Mouse (Mus musculus) lung, embryonic 14.5 days (tissue): ENCODE data around the gene Kcnh1. TPM values are rescaled to one million over a fixed set of nuclear protein-coding genes. Genes with fewer than 3 reads are reported as not detected.
A peak's percentile ranks its signal among the peaks of the same experiment; 100 is the strongest.

Experiments used
- ATAC-seq: fragments of 200-750 bp; cut with Nextera tagmentation; 2 replicates; pipeline ENCODE4 v1.8.0; 2017; ENCODE audit warnings: mild to moderate bottlenecking, moderate TSS enrichment, moderate library complexity; ENCODE audit not compliant: insufficient read depth
- DNase-seq: peaks from one replicate; pipeline ENCODE4 v3.0.0-alpha.2; 2015
- H3K27ac ChIP-seq: fragments of 300-500 bp; sonication (generic); 2 replicates; pipeline ENCODE4 v1.5.1; 2014; ENCODE audit warnings: low read depth, mild to moderate bottlenecking, moderate library complexity
- H3K27me3 ChIP-seq: fragments of 300-500 bp; sonication (generic); 2 replicates; pipeline ENCODE4 v1.6.1; 2014; ENCODE audit warnings: low read length, control low read depth; ENCODE audit not compliant: insufficient read depth
- H3K36me3 ChIP-seq: fragments of 300-500 bp; sonication (generic); 2 replicates; pipeline ENCODE4 v1.6.1; 2014; ENCODE audit warnings: control low read depth; ENCODE audit not compliant: insufficient read depth
- H3K4me1 ChIP-seq: fragments of 300-500 bp; sonication (generic); 2 replicates; pipeline ENCODE4 v1.6.1; 2014; ENCODE audit warnings: antibody characterized with exemption, control low read depth; ENCODE audit not compliant: insufficient read depth
- H3K4me2 ChIP-seq: fragments of 300-500 bp; sonication (generic); 2 replicates; pipeline ENCODE4 v1.6.1; 2014; ENCODE audit warnings: mild to moderate bottlenecking
- H3K4me3 ChIP-seq: fragments of 300-500 bp; sonication (generic); 2 replicates; pipeline ENCODE4 v1.5.1; 2014; ENCODE audit warnings: low read depth, low read length
- H3K9ac ChIP-seq: fragments of 300-500 bp; sonication (generic); 2 replicates; pipeline ENCODE4 v1.6.1; 2014
- H3K9me3 ChIP-seq: fragments of 300-500 bp; sonication (generic); 2 replicates; pipeline ENCODE4 v1.6.1; 2016; ENCODE audit warnings: low read depth, low read length, control low read depth
- CTCF ChIP-seq: IDR thresholded peaks from 2 replicates; pipeline ENCODE4 v1.5.1; 2016; ENCODE audit warnings: antibody characterized with exemption, low read depth
- WGBS: fragments of 180-500 bp; shearing (Covaris S2); extraction: QIAGEN DNeasy Blood & Tissue Kit; methylation state at CpG from one replicate; pipeline ENCODE4 v1.1.7; 2014; 5-methylcytosine and 5-hydroxymethylcytosine counted together
- polyA plus RNA-seq: library from polyadenylated mRNA; unstranded; fragments of >200 nt; fragmentation: Nextera tagmentation; extraction: Ambion mirVana; gene quantifications from 2 replicates; pipeline ENCODE4 v1.2.1, GENCODE M21; 2014

Gene Kcnh1
- polyA plus RNA-seq, 1 experiment from 2014 or later: 2.0 TPM

GRCm38 (mm10) chr1:192378546-192379075 lies 188.0 kb downstream of the Kcnh1 start:
- Histone ChIP-seq H3K4me1 (no peaks in the 10 kb centered on the region), H3K9ac (no peak overlapping the region), H3K27ac (no peak overlapping the region), H3K36me3 (no peaks in the 10 kb centered on the region), H3K4me3 (no peak overlapping the region), H3K9me3 (no peaks in the 10 kb centered on the region), H3K27me3 (no peaks in the 10 kb centered on the region), H3K4me2 (no peak overlapping the region)
- no peak for DNase-seq
- 87% methylated on average over 4 of the region's 4 CpGs for WGBS
- no peak for ATAC-seq
- TF ChIP-seq CTCF: no peak

- no peaks in the 10 kb centered on the region for H3K27me3 ChIP-seq
- H3K4me3 ChIP-seq: no peak overlapping the region
- H3K36me3 ChIP-seq: no peaks in the 10 kb centered on the region
- H3K9ac ChIP-seq: no peak overlapping the region
- H3K9me3 ChIP-seq: no peaks in the 10 kb centered on the region
- no peak for TF ChIP-seq CTCF
- no peak overlapping the region for H3K27ac ChIP-seq
- DNase-seq (no peak), ATAC-seq (no peak)
- WGBS: 55% methylated on average over 5 of the region's 5 CpGs
- H3K4me1 ChIP-seq: no peaks in the 10 kb centered on the region
- no peak overlapping the region for H3K4me2 ChIP-seq
Measured at GRCm38 (mm10) chr1:192380596-192381041, 190.0 kb downstream of the Kcnh1 start.

GRCm38 (mm10) chr1:192387624-192388023 lies 197.1 kb downstream of the Kcnh1 start:
- H3K4me3 ChIP-seq: no peak overlapping the region
- no peak overlapping the region for H3K4me2 ChIP-seq
- DNase-seq (no peak), ATAC-seq (no peak)
- TF ChIP-seq CTCF: no peak
- H3K36me3 ChIP-seq: no peaks in the 10 kb centered on the region
- H3K4me1 ChIP-seq: no peaks in the 10 kb centered on the region
- no peaks in the 10 kb centered on the region for H3K27me3 ChIP-seq
- H3K27ac ChIP-seq: no peak overlapping the region
- H3K9ac ChIP-seq: no peak overlapping the region
- H3K9me3 ChIP-seq: no peaks in the 10 kb centered on the region

- H3K27ac ChIP-seq: no peak overlapping the region
- no peak overlapping the region for H3K4me2 ChIP-seq
- H3K4me3 ChIP-seq: no peak overlapping the region
- no peaks in the 10 kb centered on the region for H3K4me1 ChIP-seq
- no peaks in the 10 kb centered on the region for H3K9me3 ChIP-seq
- ATAC-seq (no peak), DNase-seq (no peak)
- no peaks in the 10 kb centered on the region for H3K27me3 ChIP-seq
- H3K9ac ChIP-seq: no peak overlapping the region
- WGBS: 62% methylated on average over 7 of the region's 7 CpGs
- H3K36me3 ChIP-seq: no peaks in the 10 kb centered on the region
- TF ChIP-seq CTCF: no peak
Measured at GRCm38 (mm10) chr1:192391041-192391440, 200.5 kb downstream of the Kcnh1 start.

- H3K4me3 ChIP-seq: no peak overlapping the region
- 49% methylated on average over 2 of the region's 2 CpGs for WGBS
Measured at GRCm38 (mm10) chr1:192392232-192392631, 201.7 kb downstream of the Kcnh1 start.

GRCm38 (mm10) chr1:192399667-192400490 lies 209.3 kb downstream of the Kcnh1 start:
- H3K36me3 ChIP-seq: no peaks in the 10 kb centered on the region
- H3K9ac ChIP-seq: no peak overlapping the region
- no peak overlapping the region for H3K4me2 ChIP-seq
- no peak overlapping the region for H3K4me3 ChIP-seq
- H3K9me3 ChIP-seq: no peaks in the 10 kb centered on the region
- 77% methylated on average over 14 of the region's 14 CpGs for WGBS
- no peaks in the 10 kb centered on the region for H3K4me1 ChIP-seq
- no peak overlapping the region for H3K27ac ChIP-seq
- no peak for TF ChIP-seq CTCF
- no peaks in the 10 kb centered on the region for H3K27me3 ChIP-seq
- DNase-seq (no peak), ATAC-seq (no peak)

More at GRCm38 (mm10) chr1:192392232-192392631, 201.7 kb downstream of the Kcnh1 start:
- H3K9ac ChIP-seq: no peak overlapping the region
- DNase-seq: no peak
- H3K36me3 ChIP-seq: no peaks in the 10 kb centered on the region
- H3K27me3 ChIP-seq: no peaks in the 10 kb centered on the region
- no peak for TF ChIP-seq CTCF
- H3K4me1 ChIP-seq: no peaks in the 10 kb centered on the region
- no peak for ATAC-seq
- no peaks in the 10 kb centered on the region for H3K9me3 ChIP-seq
- no peak overlapping the region for H3K27ac ChIP-seq
- no peak overlapping the region for H3K4me2 ChIP-seq

GRCm38 (mm10) chr1:192400991-192401390 lies 210.4 kb downstream of the Kcnh1 start:
- no peak overlapping the region for H3K27ac ChIP-seq
- no peaks in the 10 kb centered on the region for H3K4me1 ChIP-seq
- H3K36me3 ChIP-seq: no peaks in the 10 kb centered on the region
- no peaks in the 10 kb centered on the region for H3K27me3 ChIP-seq
- H3K9me3 ChIP-seq: no peaks in the 10 kb centered on the region
- DNase-seq: peak; percentile 51
- peak; percentile 54 for ATAC-seq
- TF ChIP-seq CTCF: no peak
- WGBS: 45% methylated on average over 4 of the region's 4 CpGs
- no peak overlapping the region for H3K9ac ChIP-seq
- no peak overlapping the region for H3K4me3 ChIP-seq
- H3K4me2 ChIP-seq: no peak overlapping the region
